Mouse (Mus musculus) kidney, adult 18-20 months (tissue): ENCODE data around the gene Draxin.
"Not testable (repeated sequence)": the region's sequence is repeated elsewhere in the genome, so short reads cannot be mapped to it uniquely, and the experiment has no call there.

ENCODE experiments used
- DNase-seq: peaks from one replicate; pipeline ENCODE4 v3.0.0; 2021

The Draxin gene

DNA sequence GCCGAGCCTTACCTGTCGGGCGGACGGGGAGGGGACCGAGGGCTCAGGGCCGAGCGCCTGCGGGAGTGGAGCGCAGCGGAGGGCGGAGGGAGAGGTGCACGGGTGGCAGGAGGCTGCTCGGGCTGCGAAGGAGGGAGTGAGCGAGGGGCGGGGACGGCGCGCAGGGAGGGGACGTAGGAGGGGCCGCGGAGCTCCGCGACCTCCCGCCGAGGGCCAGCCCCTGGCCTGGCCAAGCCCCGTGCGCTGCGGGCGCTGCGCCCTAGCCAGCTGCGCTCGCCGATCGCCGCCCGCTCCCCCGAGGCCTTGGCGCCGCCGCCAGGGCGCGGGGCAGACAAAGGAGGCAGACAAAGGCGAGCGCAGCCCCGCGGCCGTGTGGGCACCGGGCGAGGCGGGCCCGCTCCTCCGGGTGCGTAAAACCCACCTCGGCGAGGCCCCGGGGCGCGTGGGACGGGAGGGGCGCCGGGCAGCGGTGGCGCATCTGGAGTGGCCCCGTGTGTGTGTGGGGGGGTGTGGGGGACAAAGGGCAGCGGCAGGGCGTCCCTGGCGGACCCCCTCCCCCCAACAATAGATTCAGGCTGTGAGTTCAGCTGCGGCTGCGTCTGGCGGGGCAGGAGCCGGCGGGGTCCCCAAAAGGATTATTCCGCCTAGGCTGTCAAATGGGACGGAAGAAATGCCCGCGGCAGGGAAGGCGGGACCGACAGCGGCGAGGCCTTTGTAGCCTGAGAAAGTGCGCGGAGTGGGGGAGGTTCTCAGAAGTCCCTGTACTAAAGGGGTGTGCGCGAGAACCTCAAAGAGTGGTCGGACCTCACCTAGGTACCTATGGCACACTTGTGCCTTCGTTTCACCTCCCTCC, at the start of gene Draxin:
Gene Draxin (minus strand): TSS at position 138 of the 853 bp plus-strand sequence.
- peak; percentile 42 for DNase-seq

DNA sequence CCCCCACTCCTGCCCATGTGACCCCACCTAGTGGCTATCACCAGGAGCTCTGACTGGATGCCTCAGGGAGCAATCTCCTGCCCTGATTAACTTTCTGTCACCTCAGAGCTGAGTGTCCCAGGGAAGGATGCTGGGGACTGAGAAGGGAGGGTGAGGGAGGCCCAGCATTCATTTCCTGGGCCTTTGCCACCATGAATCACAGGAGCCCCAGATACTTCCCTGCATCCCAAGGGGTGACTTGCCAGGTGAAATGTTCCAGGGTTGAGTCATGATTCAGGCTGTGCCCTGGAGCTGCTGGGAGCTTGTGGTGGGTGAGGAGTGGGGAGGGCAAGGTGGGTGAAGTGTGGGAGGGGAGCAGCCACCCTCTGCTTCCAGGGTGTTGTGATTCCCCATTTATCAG, 47.2 kb upstream of the Draxin start:
- DNase-seq: no peak

DNA sequence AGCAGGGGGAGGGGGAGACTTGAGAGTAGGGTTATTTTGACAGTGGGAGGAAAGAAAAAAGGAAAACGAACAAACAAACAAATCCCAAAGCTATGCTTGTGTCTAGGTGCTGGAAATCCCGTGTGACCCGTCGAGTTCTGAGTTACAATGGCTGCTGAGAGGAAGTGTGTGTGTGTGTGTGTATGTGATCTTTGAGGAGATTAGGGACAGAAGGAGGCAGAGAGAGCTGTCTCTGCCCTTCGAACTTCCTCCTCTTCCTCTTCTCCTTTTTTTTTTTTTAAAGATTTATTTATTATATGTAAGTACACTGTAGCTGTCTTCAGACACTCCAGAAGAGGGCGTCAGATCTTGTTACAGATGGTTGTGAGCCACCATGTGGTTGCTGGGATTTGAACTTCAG, 46.1 kb upstream of the Draxin start:
- DNase-seq: not testable (repeated sequence)

DNA sequence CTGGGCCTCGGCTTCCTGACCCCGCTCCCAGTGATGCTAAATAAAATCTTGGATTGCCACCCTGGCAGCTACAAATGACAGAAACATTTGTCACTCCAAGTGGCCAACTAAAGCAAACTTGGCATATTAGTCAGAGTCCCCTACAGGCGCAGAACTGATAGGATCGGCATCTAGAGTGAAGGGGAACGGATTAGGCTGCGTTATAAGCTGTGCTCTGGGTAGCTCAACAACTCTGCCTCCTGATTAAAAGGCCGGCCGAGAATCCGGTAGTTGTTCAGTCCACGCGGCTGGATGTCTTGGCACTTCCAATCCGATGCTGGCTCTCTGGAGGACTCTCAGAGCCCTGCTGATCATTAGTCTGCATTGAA, 44.0 kb upstream of the Draxin start:
- no peak for DNase-seq

DNA sequence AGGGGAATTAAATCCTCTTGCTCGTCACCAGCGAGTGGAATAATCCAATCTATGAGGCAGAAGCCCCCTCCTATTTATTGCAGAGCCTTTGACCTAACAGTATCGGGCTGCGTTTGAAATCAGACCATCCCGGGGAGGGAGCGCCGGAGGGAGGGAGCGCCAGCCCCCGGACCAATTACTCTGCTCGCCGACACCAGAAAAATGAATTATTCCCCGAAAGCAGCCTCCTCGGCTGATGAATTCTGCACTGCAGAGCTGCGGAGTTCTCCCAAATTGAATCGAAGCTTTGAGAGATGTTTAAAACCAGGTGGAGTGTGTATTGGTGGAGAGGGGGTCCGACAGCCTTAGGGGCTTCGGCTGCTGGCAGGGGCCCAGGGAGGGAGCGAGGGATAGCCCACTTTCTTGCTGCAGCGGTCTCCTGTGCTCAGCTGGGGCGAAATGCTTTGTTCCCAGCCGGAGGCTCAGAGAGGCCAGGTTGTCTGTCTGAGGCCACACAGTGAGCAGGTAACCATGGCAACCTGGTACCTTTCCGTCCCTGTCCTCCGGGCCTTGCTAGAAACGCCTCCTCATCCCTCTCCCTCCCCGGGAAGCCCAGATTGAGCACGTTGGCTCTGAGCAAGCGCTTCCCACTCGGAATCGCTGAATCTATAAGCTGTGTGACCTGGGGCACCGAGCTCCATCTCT, 43.5 kb upstream of the Draxin start:
- DNase-seq: no peak

DNA sequence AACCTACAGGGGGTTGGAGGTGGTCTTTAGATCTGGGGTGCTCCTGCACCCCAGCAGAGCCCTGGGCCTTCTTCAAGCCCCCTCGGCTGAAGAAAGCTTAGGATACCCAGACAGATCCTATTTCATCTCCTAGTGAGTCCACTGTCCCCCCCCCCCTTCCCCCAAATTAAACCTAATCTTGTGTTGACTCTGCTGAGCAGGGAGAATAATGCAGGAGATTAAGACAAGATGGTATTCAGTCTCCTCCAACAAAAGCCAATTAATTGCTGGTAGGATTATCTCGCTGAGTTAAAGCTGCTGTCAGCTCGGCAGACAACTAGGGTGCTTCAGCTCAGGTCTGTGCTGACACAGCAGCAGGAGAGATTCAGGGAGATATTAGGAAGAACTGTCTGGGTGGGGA, 40.8 kb upstream of the Draxin start:
- no peak for DNase-seq

DNA sequence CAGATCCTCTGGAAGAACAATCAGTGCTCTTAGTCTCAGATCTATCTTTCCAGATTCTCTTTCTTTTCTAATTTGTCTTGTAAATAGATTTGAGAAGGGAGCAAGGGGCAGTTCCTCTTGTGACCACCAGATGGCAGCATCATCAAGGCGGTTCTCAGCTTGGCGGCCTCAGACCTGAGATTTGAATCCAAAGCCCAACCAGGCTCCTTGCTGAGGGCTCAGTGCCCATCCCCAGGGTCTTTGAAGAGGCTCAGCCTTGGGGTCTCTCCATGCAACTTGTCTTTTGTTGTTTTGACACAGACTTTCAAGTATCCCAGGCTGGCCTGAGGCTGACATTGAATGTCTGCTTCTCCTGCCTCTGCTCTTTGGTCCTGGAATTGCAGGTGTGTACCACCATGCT, 40.3 kb upstream of the Draxin start:
- DNase-seq: peak; percentile 55

DNA sequence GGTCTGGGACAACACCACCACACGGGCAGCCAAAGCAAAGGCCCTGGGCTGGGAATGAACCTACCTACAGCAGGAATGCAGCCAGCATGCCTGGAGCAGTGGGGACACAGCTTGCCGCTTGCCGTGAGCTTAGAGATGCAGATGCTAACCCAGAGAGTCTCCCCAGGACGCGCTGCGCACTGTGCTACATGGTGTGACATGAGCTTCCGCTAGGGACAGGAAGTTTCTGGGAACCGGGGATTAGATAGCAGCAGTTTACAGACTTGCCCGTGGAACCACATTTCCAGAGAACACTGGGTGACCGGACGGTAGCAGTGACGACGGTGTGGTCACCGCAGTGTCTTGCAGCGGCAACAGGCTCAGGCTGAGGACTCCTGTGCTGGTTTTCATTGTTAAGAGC, 39.1 kb upstream of the Draxin start:
- no peak for DNase-seq

DNA sequence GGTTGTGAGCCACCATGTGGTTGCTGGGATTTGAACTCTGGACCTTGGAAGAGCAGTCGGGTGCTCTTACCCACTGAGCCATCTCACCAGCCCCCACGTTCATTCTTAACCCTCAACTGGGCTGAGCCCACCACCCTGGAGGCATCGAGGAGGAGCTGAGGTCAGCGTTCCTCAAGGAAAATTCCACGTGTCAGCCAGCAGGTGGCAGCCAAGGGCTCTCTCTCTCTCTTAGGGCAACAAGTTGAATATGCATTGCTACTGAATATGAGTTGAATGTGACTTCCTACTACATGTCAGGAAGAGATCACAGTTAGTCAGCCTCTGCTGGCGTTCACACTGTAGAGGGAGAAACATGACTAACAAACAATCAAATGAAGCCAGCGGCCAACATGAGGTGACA, 37.8 kb upstream of the Draxin start:
- DNase-seq: peak; percentile 62

DNA sequence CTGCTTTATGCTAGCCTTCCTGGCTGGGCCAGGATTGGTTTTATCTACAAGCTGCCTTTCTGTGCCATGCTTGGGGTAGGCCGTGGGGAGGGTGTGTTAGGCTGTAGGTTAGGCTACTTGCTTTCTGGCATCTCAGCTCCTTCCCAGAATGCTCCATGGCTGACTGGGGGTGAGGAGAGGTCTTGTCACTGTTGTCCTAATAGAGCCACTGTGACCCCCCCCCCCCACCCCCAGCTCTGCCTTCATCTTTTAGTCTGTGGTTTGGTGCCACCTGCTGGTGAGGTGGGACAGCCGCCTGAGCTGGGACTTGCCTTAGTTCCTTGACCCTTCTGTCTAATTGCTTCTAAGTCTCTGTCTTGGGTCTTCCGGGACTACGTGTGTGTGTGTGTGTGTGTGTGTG, 36.5 kb upstream of the Draxin start:
- DNase-seq: peak; percentile 76

DNA sequence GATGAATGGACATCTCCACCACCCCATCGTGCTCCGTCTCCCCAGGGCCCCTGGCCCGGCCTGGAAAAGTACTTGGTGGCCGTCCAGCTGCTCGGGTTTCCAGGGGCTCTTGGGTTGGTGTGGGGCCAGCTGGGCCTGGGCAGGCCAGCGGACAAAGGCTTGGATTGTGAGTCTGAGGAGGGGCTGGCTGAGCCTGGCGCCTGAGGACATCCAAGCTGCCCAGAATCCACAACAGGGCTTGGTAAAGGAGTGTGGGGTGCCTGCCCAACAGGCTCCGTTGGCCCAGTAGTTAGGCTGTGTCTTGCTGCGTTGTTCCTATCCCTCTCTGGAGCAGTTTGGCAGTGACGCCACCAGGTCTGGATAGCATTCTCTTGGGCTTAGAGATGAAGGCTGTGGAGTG, 35.9 kb upstream of the Draxin start:
- no peak for DNase-seq

DNA sequence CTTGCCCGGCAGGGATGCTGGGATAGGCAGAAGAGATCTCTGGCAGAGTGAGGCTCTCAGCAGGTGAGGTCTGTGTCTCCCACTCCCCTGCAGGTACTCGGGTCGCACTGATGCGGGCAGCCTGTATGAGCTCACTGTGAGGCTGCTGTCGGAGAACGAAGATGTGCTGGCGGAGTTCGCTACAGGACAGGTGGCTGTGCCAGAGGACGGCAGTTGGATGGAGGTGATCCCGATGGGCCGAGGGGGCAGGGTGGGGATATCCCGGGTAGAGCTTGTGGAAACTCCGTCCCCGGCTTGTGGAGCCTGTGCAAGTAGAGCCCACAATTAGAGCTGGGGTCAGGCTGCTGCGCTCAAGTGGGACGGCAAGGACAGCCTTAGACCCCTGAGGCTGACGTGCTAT, 35.1 kb upstream of the Draxin start:
- no peak for DNase-seq

DNA sequence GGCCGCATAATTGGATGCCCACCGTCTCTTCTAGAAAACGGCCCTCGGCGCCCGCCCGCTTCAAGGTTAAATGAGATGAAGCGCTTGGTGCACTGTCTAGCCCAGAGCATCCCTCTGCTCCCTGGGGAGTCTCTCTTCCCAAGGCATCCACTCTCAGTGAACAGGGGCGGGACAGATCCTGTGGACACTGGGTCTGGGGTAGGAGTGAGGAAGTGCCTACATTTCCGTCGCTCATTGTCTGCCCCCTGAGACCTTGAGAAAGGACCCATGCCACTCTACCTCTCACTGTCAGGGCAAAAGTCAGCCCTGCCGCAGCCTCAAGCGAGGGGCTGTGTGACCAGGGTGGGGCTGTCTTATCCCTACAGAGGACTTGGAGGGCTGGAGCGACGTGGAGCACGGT, 34.0 kb upstream of the Draxin start:
- DNase-seq: no peak

DNA sequence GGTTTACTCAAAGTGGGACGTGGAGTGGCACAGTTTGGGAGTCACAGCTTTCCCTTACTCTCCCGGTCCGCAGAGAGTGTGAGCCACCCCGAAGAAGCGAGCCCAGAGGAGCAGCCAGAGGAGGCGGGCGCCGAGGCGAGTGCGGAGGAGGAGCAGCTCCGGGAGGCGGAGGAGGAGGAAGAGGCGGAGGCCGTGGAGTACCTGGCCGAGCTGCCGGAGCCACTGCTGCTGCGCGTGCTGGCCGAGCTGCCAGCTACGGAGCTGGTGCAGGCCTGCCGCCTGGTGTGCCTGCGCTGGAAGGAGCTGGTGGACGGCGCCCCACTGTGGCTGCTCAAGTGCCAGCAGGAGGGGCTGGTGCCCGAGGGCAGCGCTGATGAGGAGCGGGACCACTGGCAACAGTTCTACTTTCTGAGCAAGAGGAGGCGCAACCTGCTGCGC, 33.5 kb upstream of the Draxin start:
- peak; percentile 82 for DNase-seq

DNA sequence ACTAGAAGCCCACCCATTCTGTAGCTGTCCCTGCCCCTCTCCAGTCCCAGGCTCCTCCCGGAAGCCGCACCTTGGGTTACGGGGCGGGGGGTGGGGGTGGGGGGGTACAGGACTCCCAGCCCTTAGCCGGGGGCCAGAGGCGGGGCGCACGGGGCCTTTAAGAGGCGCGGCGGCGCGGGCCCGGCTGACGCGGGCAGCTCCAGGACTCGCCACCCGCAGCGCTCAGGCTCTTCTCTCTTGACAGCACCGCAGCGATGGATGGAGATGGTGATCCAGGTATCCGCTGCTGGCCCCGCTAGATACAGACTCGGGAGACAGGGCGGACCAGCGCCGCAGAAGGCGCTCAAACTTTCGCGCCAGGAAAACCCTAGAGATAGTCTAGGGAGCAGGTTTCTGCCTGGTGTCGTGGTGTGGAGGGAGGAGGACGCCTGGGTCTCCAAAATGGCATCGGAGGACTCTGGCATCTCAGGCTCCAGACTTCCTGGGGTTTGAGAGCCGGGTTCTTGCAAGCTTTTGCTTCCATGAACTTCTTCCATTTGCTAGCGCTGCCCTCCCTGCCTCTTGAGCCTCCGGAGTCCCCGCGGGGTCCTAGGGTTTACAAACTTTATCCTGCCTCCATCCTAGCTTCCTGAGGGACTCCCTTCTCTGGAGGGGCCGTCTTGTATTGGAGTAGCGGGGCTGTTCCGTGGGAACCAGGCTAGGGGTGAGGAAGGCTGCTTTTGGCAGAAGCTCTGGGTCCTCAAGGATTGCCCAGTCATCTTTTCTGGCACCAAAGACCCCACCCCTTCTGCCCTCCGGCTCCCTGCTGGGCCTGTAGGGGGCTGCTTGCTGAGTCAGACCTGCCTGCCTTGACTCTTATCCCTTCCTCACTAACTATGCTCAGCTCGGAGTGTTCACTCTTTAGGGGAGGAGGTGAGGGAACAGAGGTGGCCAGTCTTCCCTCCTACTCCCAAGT, 30.2 kb upstream of the Draxin start, which contains the start of the genes Fbxo44 and Fbxo2:
Gene Fbxo44 (minus strand): TSS at position 47 of the 955 bp plus-strand sequence.
Gene Fbxo2 (plus strand): TSS at position 186 of the 955 bp plus-strand sequence.
- no peak for DNase-seq

DNA sequence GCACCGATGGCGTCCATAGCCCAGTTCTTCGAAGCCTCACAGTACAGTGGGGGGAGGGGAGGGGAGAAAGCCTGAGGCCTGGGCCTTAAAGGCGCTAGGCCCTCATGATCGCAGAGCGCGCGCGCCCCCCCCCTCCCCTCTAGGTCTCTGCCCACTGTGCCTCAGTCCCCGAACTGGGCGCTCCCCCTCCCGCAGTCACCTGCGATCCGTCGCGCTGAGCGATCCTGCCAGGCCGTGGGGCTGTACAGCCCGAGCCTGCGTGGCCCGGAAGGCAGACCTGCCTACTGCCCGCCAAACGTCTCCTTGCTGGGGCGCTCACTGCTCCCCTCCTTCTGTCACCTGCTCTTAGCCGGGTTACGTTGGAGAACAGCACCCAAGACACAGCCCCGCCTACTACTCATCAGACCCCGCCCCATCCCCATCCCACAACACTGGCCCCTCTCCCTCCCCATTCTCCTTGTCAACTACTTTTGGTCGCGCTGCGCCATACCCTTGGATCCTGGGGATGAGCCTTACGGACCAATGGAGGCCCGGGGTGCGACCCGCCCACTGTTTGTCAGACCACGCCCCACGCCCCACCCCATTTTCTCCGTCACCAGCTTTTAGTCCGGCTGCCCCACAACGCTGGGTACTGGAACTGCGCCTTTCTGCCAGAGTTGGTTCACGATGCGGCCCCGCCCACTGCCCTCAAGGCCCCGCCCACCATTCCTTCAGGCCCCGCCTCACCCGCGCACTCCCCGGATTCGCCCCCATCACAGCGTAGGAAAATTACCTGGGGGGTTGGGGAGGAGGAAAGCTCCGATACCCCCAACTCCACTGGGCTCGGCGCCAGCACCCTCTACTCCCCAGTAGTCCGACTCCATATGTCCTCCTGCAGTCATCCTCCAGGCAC, 29.3 kb upstream of the Draxin start:
- DNase-seq: peak; percentile 96

DNA sequence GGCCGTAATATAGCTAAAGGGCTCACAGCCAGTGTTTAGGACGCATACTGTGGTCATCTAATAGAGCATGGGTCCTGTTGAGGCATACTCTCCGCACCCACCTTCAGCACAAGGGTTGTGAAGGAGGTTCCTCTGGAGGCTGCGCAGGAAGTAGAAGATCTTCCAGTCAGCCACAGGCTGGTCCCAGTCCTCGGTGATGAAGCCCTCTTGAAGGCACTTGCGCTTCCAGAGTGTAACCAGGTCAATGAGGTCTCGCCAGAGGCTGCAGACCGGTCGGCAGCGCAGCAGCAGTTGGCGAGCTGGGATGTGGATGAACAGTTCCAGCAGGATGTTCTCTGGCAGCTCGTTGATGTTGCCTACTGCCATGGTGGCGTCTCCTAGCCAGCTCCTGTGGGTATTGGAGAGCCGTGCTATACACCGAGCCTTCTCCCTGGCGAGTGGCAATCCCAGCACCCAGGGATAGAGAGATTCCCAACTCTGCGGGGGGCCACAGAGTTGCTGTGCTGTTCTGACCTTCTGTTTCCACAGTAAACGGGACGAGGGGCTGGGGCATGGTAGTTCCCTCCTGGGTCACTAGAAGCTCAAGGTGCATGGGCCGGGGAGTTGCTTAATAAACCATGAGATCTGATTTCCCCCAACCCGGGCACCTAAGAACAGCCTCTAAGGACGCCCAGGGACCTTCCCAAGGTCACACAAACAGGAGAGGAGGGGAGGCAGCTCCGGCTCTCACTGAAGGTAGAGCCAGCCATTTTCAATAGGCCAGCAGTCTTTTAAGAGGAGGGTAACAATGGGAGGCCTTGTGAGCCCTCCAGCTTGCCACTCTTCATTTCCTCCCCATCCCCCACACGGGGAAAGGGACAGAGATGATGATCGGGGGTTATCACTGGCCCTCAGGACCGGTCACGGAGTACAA, 28.2 kb upstream of the Draxin start:
- DNase-seq: peak; percentile 49

DNA sequence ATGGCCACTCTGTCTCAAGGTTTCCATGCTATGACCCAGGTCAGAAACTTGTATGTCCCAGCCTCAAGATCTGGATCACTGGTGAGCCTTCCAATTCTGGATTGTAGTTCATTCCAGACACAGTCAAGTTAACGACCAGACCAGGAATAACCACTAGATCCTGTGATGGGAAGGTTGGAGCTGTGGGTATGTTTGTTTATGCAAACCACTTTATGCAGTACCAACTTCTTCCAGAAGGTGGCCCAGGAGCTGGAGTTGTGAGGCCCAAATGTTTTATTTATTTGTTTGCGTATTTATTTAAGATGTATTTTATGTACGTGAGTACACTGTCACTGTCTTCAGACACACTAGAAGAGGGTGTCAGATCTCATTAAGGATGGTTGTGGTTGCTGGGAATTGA, 24.5 kb upstream of the Draxin start:
- DNase-seq: peak; percentile 42

DNA sequence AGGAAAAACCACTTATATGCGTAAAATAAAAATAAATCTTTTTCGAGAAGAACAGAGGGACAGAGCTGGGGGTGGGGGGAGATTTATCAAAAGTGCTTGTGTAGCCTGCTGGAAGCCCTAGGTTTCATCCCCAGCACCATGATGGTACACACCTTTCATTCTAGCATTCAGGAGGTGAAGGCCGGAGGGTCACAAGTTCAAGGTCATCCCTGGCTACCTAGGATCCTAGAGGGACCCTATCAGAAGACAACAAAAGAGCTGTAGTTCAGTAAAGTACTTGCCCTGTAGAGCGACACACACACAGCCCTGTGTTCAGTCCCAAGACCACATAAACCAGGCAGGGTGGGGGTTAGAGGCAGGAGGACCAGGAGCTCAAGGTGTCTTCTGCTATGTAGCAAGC, 23.5 kb upstream of the Draxin start:
- DNase-seq: no peak

DNA sequence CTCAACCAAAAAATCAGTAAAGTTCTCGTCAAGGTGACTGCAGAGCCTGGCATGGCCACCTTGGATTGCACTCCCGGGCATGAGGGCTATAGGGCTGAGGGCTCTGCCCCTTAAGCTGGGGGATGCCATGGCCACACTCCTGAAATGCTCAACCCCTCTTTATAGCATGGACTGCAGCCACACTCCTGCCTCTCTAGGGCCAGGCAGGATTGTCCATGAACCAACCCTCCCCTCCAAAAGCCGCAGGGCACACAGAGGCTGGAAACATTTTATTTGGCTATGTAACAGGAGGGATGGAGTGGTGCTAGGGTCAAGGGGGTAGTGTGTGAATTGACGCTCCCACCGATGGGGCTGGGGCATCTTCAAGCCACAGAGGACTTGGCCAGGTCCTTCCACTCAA, 22.0 kb upstream of the Draxin start:
- no peak for DNase-seq
